Mouse (Mus musculus) olfactory bulb, adult 2 months (tissue): ENCODE measurements around the gene St6gal1.

Source experiments
- CTCF ChIP-seq: fragments of 200-500 bp; IDR thresholded peaks from 2 replicates; pipeline ENCODE4 v1.5.1; 2012; ENCODE audit warnings: low read depth, mild to moderate bottlenecking, low read length, moderate library complexity; ENCODE audit not compliant: insufficient read depth
- POLR2A ChIP-seq: fragments of 200-500 bp; IDR thresholded peaks from 2 replicates; pipeline ENCODE4 v1.6.1; 2012; ENCODE audit warnings: mild to moderate bottlenecking, low read depth, low read length, moderate library complexity; ENCODE audit not compliant: insufficient read depth

GRCm38 (mm10) chr16:23289424-23289823 is 64.9 kb downstream of the St6gal1 start:
- no peak for TF ChIP-seq POLR2A
- no peak for TF ChIP-seq CTCF
